ENCODE assay signal across 28 mouse cellular contexts in the genomic region with DNA sequence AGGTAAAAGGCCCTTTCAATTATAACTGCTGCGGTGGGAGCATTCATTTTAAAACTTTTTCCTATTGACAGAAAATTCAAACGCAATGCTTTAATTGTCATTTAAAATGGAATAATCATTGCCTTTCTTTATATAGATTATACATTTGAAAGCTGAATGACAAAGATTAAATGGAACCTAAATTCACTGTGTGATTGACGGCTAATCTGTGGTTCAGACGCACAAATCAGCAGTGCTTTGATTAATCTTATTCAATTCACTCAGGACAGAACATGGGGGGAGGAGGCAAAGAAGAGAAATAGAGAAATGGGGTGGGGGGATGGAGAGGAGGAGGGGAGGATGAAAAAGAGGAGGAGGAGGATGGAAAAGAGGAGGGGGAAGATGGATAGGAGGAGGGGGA.
"Had no signal": no experiment of that assay in that cellular context is flagged by ENCODE, and none has a peak within 500 bp of the region (broad histone marks: within the 10 kb centered on the region; RNA-seq: fewer than 3 reads in every experiment).

No protein-coding gene starts in this region.

- DNase-seq: gastrocnemius, adult 2 months; gastrocnemius, postnatal 10 days; gastrocnemius, postnatal 25 days; heart, adult 18-20 months; heart, postnatal 10 days; heart, postnatal 4 days; kidney, adult 2 months; kidney, adult 9 months; kidney, postnatal 14 days; kidney, postnatal 36 days; layer of hippocampus, adult 9-11 months; layer of hippocampus, postnatal 36 days; left cerebral cortex, postnatal 4 days had no signal

- H3K4me1 ChIP-seq: heart, embryonic 10.5 days; heart, embryonic 12.5 days; hindbrain, embryonic 10.5 days; hindbrain, embryonic 12.5 days; intestine, embryonic 15.5 days; kidney, embryonic 15.5 days; limb, embryonic 13.5 days; limb, embryonic 15.5 days; liver, embryonic 12.5 days had no signal

- H3K27ac ChIP-seq: gastrocnemius, adult 2 months; heart, embryonic 10.5 days; hindbrain, embryonic 10.5 days; hindbrain, embryonic 12.5 days; hindbrain, embryonic 14.5 days; intestine, embryonic 15.5 days; kidney, embryonic 15.5 days; kidney, postnatal 0 days; limb, embryonic 13.5 days; limb, embryonic 15.5 days; liver, embryonic 12.5 days; liver, embryonic 14.5 days had no signal

- H3K4me3 ChIP-seq: gastrocnemius, adult 2 months; heart, embryonic 10.5 days; heart, embryonic 12.5 days; hindbrain, embryonic 10.5 days; hindbrain, embryonic 12.5 days; intestine, embryonic 15.5 days; kidney, embryonic 15.5 days; limb, embryonic 13.5 days; limb, embryonic 15.5 days; liver, embryonic 12.5 days had no signal

- H3K36me3 ChIP-seq: heart, embryonic 10.5 days; heart, embryonic 12.5 days; hindbrain, embryonic 10.5 days; hindbrain, embryonic 12.5 days; intestine, embryonic 15.5 days; kidney, embryonic 15.5 days; limb, embryonic 13.5 days; limb, embryonic 15.5 days; liver, embryonic 12.5 days had no signal

- H3K4me2 ChIP-seq: heart, embryonic 12.5 days; hindbrain, embryonic 12.5 days; hindbrain, embryonic 14.5 days; intestine, embryonic 15.5 days; kidney, embryonic 15.5 days; limb, embryonic 13.5 days; limb, embryonic 15.5 days; liver, embryonic 12.5 days had no signal

- H3K9ac ChIP-seq: heart, embryonic 12.5 days; hindbrain, embryonic 12.5 days; hindbrain, embryonic 14.5 days; intestine, embryonic 15.5 days; kidney, embryonic 15.5 days; limb, embryonic 13.5 days; limb, embryonic 15.5 days; liver, embryonic 12.5 days; liver, embryonic 14.5 days had no signal

- ATAC-seq: hindbrain, embryonic 16.5 days; inflammation-experienced regulatory T-cells, adult 6 months; intestine, embryonic 15.5 days; intestine, postnatal 0 days; liver, embryonic 12.5 days had no signal

- H3K27me3 ChIP-seq: heart, embryonic 12.5 days; hindbrain, embryonic 12.5 days; intestine, embryonic 15.5 days; kidney, embryonic 15.5 days; limb, embryonic 13.5 days; limb, embryonic 15.5 days; liver, embryonic 12.5 days had no signal

- H3K9me3 ChIP-seq: heart, embryonic 10.5 days; heart, embryonic 12.5 days; hindbrain, embryonic 10.5 days; hindbrain, embryonic 12.5 days; intestine, embryonic 15.5 days; kidney, embryonic 15.5 days; limb, embryonic 13.5 days; limb, embryonic 15.5 days; liver, embryonic 12.5 days had no signal
